Mouse (Mus musculus) bone marrow macrophage, adult 2 months (primary cell): Measurements from ENCODE around the gene Zfp385b.

Experiments used
- CTCF ChIP-seq: IDR thresholded peaks from 2 replicates; pipeline ENCODE4 v1.5.1; 2012; ENCODE audit warnings: low read depth, mild to moderate bottlenecking, low read length, moderate library complexity
- POLR2A ChIP-seq: IDR thresholded peaks from 2 replicates; pipeline ENCODE4 v1.6.1; 2012; ENCODE audit warnings: mild to moderate bottlenecking, low read depth, low read length, borderline replicate concordance

DNA sequence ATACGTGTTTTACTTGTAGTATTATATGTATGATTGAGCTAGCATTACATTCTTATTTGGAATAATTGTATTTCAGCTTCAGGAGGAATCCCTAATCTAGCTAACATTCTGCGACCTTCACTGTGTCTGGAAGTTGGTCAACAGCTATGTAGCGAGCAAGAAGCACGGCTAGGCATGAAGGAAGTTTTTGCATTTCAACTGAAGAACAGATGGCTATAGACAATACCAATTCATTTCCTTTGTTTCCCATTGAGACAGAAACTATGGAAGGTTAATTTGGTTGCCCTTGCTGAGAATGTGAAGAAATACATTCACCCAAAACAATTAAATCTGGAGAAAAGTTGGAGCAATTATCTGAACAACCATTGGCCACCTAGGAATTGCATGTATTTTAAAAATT lies 66.9 kb downstream of the Zfp385b start:
- TF ChIP-seq CTCF (no peak), POLR2A (no peak)
